Mouse (Mus musculus): ENCODE data around the gene Nrm.
A peak's percentile ranks its signal among the peaks of the same experiment; 100 is the strongest.

The Nrm gene

GRCm38 (mm10) chr17:35903992-35904355 is 42.9 kb downstream of the Nrm start:
- DNase-seq (ENCODE audit: low read depth, low spot score) = no peak

GRCm38 (mm10) chr17:35905587-35905986 is 44.5 kb downstream of the Nrm start:
- no peak for DNase-seq (ENCODE audit: low read depth, low spot score)

GRCm38 (mm10) chr17:35907609-35908008 is 46.5 kb downstream of the Nrm start:
- no peak for DNase-seq (ENCODE audit: low read depth, low spot score)

- DNase-seq (ENCODE audit: low read depth, low spot score) = no peak
Observed at GRCm38 (mm10) chr17:35909186-35909918, 48.2 kb downstream of the Nrm start.

- DNase-seq (ENCODE audit: low read depth, low spot score) = peak; percentile 95
Observed at GRCm38 (mm10) chr17:35909919-35910369, 48.8 kb downstream of the Nrm start, which contains the start of gene Atat1. Atat1 (minus strand) TSS chr17:35910075.

- no peak for DNase-seq (ENCODE audit: low read depth, low spot score)
Observed at GRCm38 (mm10) chr17:35914975-35915374, 53.9 kb downstream of the Nrm start.
